Mouse (Mus musculus) cerebellum, postnatal 36 days (tissue): ENCODE measurements around the gene Rsf1.

Source experiments
- DNase-seq, 2 experiments: peaks; one replicate each; pipeline ENCODE4 v3.0.0; 2021 to 2022; ENCODE audit warnings: mixed read lengths in 2 of 2

Rsf1 gene

GRCm38 (mm10) chr7:97632897-97633296 lies 53.2 kb downstream of the Rsf1 start:
- DNase-seq, result no peak

GRCm38 (mm10) chr7:97645060-97645459 lies 65.4 kb downstream of the Rsf1 start:
- DNase-seq, result no peak

- DNase-seq, result no peak
These were observed 68.0 kb downstream of the Rsf1 start for GRCm38 (mm10) chr7:97647656-97648055.

- DNase-seq, result no peak
These were observed 71.0 kb downstream of the Rsf1 start for GRCm38 (mm10) chr7:97650729-97651128.

GRCm38 (mm10) chr7:97656144-97656543 lies 76.5 kb downstream of the Rsf1 start:
- no peak for DNase-seq

- no peak for DNase-seq
These were observed 81.9 kb downstream of the Rsf1 start for GRCm38 (mm10) chr7:97661634-97662033.

- DNase-seq, result no peak
These were observed 99.5 kb downstream of the Rsf1 start for GRCm38 (mm10) chr7:97679239-97679638.

- no peak for DNase-seq
These were observed 108.1 kb downstream of the Rsf1 start for GRCm38 (mm10) chr7:97687831-97688230.

- DNase-seq, result no peak
These were observed 115.8 kb downstream of the Rsf1 start for GRCm38 (mm10) chr7:97695441-97695840.

GRCm38 (mm10) chr7:97696133-97696505 lies 116.4 kb downstream of the Rsf1 start:
- DNase-seq, result no peak

- peak; percentile 94 for DNase-seq
These were observed 117.0 kb downstream of the Rsf1 start, which contains the start of gene Clns1a for GRCm38 (mm10) chr7:97696506-97697254. Gene Clns1a, plus strand, starts transcription at chr7:97696634.

GRCm38 (mm10) chr7:97700173-97700572 lies 120.5 kb downstream of the Rsf1 start:
- no peak for DNase-seq

- DNase-seq, result no peak
These were observed 121.4 kb downstream of the Rsf1 start for GRCm38 (mm10) chr7:97701106-97701505.

- peak; percentile 49 to 51 for DNase-seq
These were observed 127.4 kb downstream of the Rsf1 start for GRCm38 (mm10) chr7:97707123-97707522.

GRCm38 (mm10) chr7:97707809-97708208 lies 128.1 kb downstream of the Rsf1 start:
- DNase-seq, result no peak

- DNase-seq, result no peak
These were observed 129.5 kb downstream of the Rsf1 start for GRCm38 (mm10) chr7:97709204-97709603.

GRCm38 (mm10) chr7:97714651-97715050 lies 135.0 kb downstream of the Rsf1 start:
- DNase-seq, result no peak

- no peak for DNase-seq
These were observed 137.6 kb downstream of the Rsf1 start for GRCm38 (mm10) chr7:97717326-97717725.

GRCm38 (mm10) chr7:97719078-97719477 lies 139.4 kb downstream of the Rsf1 start:
- DNase-seq, result no peak

GRCm38 (mm10) chr7:97720109-97720508 lies 140.4 kb downstream of the Rsf1 start:
- no peak for DNase-seq

- DNase-seq, result no peak
These were observed 142.7 kb downstream of the Rsf1 start for GRCm38 (mm10) chr7:97722278-97722918.

GRCm38 (mm10) chr7:97723646-97724538 lies 144.2 kb downstream of the Rsf1 start:
- no peak for DNase-seq

- DNase-seq, result no peak
These were observed 145.7 kb downstream of the Rsf1 start for GRCm38 (mm10) chr7:97725401-97725800.
